Mouse (Mus musculus): ENCODE data around the gene Cep170.
A peak's percentile ranks its signal among the peaks of the same experiment; 100 is the strongest.

Gene Cep170

DNA sequence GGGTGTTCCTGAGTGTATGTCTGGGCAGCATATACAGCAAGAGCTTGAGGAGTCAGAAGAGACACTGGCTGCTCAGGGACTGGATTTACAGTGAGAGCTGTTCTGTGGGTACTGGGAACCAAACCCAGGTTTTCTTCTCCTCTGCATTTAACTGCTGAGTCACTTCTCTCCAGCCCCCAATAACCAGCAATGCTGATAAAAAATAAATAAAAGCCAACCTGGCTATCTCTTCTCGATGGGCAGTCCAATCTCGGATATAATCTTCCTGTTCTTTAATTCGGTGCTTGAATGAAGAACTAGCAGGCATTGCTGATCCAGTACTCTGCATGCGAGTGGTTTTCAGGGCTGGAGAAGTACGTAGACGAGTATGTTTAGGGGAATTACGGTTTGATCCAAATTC lies 64.2 kb downstream of the Cep170 start:
- DNase-seq (ENCODE audit: low spot score in 2 of 2): no peak

DNA sequence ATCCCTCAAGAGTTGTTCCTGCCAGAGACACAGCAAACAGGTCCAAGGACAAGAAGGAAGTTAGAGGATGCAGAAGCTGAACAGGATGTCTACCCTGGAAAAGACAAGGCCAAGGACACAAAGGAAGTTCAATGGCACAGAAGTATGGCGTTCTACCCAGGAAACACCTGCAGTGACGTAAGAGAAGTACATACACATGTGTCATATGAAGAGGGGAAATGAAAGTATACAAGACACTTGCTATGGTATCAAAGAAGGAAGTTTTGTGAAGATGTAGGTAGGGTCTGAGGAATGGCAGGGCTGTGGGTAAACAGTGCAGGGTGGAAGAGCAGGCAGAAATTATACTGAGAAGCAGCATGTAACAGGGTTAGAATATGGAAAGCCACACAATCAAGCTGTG lies 81.0 kb downstream of the Cep170 start:
- DNase-seq (ENCODE audit: low spot score in 2 of 2): no peak

DNA sequence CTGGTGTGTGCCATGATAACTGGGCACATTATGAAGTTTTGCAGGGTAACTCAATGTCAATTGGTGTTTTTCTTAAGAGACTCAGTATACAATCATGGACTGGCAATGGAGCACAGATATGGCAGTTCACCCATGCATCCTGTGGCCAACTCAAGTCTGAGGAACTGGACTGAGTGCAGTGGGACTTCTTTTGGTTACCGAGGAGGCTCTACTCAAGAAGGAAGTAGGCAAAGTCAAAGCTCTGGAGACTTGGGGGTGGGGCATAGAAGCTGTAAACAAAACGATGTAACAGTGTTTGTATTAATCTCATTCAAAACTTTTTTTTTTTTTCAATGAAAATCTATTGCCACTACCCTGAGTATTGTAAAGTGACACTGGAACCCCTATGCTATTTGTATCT lies 83.3 kb downstream of the Cep170 start:
- DNase-seq (ENCODE audit: low spot score in 2 of 2): no peak

DNA sequence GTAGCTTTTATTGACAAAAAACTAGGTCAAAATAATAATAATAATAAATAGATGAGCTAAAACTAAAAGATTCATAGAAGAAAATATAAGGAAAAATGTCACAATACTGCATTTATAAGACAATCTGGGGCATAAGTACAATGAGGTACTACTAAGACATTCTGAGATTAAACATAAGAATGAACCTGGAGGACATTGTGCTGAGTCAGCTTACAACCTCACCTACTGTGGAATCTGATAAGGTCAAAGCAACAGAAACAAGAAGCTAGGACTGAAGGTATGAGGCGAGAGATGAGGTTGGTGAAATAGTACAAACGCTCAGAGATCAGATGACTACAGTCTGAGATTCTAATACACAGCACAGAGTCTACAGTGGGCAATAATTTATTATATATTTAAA lies 86.5 kb downstream of the Cep170 start:
- DNase-seq (ENCODE audit: low spot score in 2 of 2): no peak

DNA sequence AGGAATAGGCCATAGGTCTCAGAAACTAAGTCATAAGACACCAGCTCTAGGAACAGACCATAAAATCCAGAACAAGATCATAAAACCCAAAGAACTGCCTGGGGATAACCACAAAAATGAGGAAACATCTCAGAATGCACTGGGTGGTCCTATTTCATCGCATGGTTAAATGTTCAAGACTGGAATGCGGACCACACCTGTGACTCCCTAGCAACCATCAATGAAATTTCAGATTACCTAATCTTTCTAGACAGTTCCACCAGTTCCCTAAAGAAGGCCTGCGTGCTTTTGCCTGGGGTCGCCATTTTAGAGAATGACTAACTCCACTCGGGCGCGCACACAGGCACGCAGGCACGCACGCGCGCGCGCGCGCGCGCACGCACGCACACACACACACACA lies 89.1 kb downstream of the Cep170 start:
- no peak for DNase-seq (ENCODE audit: low spot score in 2 of 2)

DNA sequence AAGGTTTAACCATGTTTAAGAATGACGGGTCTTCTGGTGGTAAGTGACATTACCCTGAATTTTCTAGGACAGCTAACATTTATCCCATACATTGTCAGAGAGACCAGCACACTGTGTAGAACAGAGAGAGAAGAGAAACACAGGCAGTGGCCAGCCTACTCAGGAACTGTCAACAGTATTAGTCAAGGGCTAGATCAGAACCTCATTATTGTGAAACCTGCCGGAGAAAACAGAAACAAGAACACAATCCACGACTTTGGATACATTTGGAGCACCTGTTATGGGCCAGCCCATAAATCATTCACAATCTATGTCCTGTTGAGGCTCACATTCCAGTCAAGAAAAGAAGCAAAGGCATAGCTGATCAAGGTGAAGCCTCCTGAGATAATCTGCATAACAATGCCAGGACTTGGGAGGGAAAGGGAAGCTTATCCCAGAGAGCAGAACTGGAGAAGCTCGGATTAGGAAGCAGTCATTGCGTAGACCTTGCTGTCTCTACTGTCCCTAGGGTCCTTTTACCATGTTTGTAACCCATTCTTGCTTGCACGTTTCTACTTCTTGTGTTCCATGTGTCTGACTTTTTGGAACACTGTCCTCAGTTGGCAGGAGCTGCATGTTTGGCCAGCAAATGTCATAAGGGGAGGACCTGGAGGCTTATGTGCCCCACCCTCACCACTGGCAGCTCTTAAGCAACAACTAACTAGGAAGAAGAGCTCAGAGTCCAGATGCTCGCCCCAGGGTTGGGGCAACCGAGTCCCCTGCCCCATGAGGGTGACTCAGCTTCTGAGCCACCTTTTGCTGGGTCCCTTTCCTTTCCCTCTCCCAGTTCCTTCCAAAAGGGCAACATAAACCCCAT lies 89.8 kb downstream of the Cep170 start:
- DNase-seq (ENCODE audit: low spot score in 2 of 2): no peak

DNA sequence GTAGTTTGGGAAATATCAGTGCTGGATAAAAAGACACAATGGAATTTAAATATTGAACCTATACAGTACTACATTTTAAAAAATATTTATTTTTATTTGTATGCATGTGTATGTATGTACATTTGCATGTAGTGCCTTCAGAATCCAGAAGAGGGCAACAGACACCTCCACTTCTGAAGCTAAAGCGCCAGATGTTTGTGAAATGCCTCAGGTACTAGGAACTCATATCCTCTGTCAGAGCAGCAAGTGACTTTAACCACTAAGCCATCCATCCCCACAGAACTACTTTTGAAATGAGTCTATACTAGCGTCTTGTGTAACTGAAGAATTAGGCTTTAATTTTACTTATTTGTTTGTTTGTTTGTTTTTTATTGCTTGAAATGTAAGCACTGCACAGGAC lies 101.4 kb downstream of the Cep170 start:
- peak in 1 of 2 experiments; percentile 12 for DNase-seq (ENCODE audit: low spot score in 2 of 2)

DNA sequence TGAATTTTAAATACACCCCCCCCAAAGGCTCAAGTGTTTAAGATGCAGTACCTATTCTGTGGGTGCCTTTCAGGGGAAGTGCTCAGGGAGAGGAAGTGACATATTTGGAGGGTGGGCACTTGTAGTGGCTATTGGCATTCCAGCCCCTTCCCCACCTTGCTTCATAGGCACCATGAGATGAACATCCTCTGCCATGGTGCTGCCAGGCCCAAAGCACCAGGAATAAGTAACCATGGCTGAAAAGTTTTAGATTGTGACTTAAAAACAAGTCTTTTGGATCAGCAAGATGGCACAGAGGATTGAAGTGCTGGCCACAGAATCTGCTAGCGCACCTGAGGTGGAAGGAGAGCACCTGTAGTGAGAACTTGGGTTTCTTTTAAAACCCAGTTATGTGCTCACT lies 113.6 kb downstream of the Cep170 start:
- no peak for DNase-seq (ENCODE audit: low spot score in 2 of 2)

DNA sequence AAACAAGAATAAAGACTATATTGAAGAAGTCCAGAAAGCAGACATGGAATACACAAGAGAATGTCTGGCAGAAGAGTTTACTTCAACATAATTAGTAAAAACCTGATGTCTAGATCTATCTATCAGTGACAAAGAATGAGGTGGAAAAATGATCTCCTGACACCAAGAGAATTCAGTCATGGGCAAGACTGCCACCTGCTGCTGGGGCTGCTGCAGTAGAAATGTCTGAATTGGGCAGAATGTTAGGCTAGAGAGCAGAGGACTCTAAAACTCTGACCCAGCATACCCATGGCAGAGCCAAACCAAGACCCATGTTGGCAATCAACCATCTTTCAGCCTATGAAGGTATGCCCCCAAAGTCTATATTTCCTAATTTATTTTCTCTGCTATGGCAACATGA lies 114.1 kb downstream of the Cep170 start:
- peak in 1 of 2 experiments; percentile 46 for DNase-seq (ENCODE audit: low spot score in 2 of 2)

DNA sequence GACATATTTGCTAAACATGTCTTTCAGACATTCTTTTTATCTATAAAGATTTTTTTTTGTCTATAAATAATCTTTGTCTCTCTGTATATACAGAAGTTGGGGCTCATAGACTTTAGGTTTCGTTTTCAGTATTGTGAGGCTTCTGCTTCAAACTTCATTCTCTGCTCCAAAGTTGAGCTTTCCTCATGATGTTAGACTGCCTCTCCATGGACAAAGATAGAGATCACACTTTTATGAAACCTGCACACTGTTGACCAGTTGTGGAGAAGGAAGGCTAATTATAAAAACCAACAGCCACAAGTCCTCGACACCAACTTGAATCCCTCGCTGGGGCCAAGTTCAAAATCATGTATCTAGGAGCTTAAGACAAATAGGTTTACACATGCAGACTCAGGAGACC lies 115.2 kb downstream of the Cep170 start:
- no peak for DNase-seq (ENCODE audit: low spot score in 2 of 2)

DNA sequence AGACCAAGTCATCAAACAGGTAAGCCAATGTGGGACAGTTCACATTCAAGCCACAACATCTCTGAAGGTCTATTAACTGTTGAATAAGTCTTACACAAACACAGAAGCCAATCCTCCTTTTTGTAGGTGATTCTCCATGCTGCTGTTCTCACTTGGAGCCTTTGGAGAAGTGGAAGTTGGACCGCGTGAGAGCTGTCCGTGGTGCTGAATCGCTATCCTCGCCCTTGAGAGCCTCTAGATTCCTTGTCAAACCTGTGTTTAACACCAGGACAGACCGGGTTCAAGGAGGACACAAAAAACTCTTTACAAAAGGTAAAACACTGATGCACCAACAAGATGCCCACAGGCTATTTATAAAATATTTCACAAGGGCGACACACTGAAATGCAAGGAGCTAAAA lies 116.8 kb downstream of the Cep170 start:
- peak in 1 of 2 experiments; percentile 8 for DNase-seq (ENCODE audit: low spot score in 2 of 2)

DNA sequence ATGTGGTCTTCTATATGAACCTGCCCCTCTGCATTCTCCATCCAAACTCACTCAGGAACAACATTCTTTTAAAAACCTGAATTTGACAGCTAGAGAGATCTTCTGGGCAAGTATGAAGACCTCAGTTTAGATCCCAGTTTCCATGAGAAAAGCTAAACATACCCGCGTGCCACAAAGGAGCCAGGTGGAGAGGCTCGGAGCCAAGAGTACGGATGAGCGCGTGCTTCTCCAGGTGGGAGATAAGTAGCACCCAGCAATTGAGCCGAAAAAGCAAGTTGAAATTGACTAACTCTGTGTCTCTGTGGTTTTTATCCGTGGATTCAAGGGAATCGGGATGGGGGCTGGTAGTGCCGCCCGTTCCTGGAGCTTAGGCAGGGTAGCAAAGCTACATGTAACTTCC lies 122.8 kb downstream of the Cep170 start:
- DNase-seq (ENCODE audit: low spot score in 2 of 2): no peak

DNA sequence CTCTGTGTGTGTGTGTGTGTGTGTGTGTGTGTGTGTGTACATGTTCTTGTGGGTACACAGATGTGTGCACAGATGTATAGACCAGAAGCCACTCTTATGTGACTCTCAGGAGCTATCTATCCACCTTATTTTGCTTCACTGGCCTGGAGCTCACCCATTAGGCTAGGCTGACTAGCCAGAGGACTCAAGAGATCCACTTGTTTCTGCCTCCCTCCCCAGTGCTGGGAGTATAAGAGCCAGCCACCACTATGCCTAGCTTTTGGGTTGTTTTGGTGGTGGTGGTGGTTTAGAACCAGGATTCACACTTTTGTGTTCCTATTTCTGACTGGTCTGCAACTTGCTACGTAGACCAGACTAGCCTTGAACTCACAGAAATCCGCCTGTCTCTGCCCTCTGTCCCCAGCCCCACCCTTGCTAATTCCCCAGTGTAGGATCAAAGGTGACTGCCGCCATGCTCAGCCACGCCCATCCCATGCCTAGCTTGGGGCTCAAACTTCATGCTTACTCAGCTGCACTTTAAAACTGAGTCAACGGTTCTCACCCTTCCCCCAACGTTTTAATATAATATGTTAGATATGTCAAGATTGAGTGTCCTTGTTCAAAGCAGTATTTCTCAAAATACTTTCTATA lies 125.5 kb downstream of the Cep170 start:
- no peak for DNase-seq (ENCODE audit: low spot score in 2 of 2)

Measured in cerebellum, postnatal 4 days (tissue).